In the genomic region with DNA sequence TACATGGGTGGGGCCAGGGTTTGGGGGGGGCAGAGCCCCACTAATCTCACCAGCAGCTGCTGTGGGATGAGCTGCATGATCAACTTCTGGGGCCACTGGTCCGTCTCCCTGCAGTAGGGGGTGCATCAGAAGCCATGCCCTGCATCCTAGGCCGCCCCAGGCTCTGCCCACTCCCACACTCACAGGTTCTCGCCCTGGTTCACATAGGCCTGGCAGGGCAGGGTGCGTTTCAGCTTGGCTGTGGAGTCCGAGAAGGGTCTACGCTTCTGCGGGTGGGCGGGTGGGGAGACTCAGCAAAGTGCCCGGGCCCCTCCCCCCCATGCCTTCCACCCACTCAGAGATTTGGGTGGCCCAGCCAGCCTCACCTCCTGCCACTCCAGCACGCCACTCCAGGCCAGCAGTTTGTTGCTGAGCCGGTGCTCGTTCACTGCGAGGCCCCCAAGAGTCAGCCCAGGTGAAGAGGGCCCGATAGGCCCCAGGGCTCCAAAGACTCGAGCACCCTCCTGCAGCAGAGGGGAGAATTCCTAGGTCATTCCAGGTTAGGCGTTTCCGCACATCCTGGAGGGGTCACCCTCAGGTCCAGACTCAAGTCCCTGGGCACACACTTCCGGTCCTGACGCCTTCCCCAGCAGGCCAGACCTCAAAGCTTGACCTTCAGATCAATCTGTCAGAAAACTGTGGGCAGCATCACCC, we compare ENCODE assay signal across 7 mouse cellular contexts. TPM values are rescaled to one million over a fixed set of nuclear protein-coding genes. Genes with fewer than 3 reads are reported as not detected.
DNase-seq lines count a peak whose midpoint lies in the region; ATAC-seq and TF ChIP-seq lines count a peak whose summit lies in the region.

No protein-coding gene starts in this region.

- no peak for DNase-seq in kidney, postnatal 0 days (ENCODE audit: low spot score)
- DNase-seq in kidney, adult 8-10 months: no peak
- no peak for DNase-seq in Muller cell, postnatal 12 days (ENCODE audit: inconsistent ontology term)

- peaks cover 33% of the 10 kb centered on the region for H3K4me1 ChIP-seq in kidney, postnatal 0 days (replicated peaks; ENCODE audit: insufficient read depth, low read length)
- H3K4me1 ChIP-seq in forebrain, embryonic 12.5 days: peaks cover 49% of the 10 kb centered on the region
- H3K4me1 ChIP-seq in intestine, embryonic 16.5 days (ENCODE audit: control insufficient read depth, insufficient read depth, low read length): peaks cover 42% of the 10 kb centered on the region
- H3K4me1 ChIP-seq in neural tube, embryonic 14.5 days (ENCODE audit: control insufficient read depth, insufficient read depth, low read length): peaks cover 37% of the 10 kb centered on the region

- no peaks in the 10 kb centered on the region for H3K27me3 ChIP-seq in kidney, postnatal 0 days (ENCODE audit: insufficient read depth, low read length)
- H3K27me3 ChIP-seq in forebrain, embryonic 12.5 days: no peaks in the 10 kb centered on the region
- no peaks in the 10 kb centered on the region for H3K27me3 ChIP-seq in intestine, embryonic 16.5 days (replicated peaks; ENCODE audit: control insufficient read depth, insufficient read depth, low read length)
- peaks cover 2% of the 10 kb centered on the region; the same call in 1 of the 2 replicates for H3K27me3 ChIP-seq in neural tube, embryonic 14.5 days (ENCODE audit: control insufficient read depth, insufficient read depth, low read length)

- no peak for TF ChIP-seq CTCF in kidney, postnatal 0 days (IDR thresholded peaks at IDR 0.05; ENCODE audit: low read depth)

- peak overlapping the region; percentile 55 for H3K4me2 ChIP-seq in kidney, postnatal 0 days (ENCODE audit: low read length)
- H3K4me2 ChIP-seq in forebrain, embryonic 12.5 days: peak overlapping the region; percentile 96
- peak overlapping the region; percentile 85 for H3K4me2 ChIP-seq in intestine, embryonic 16.5 days (ENCODE audit: low read depth, low read length)
- H3K4me2 ChIP-seq in neural tube, embryonic 14.5 days (ENCODE audit: low read depth, low read length): peak overlapping the region; percentile 100

- H3K36me3 ChIP-seq in kidney, postnatal 0 days (ENCODE audit: insufficient read depth, low read length): peaks cover 35% of the 10 kb centered on the region
- peaks cover 52% of the 10 kb centered on the region for H3K36me3 ChIP-seq in forebrain, embryonic 12.5 days (replicated peaks)
- H3K36me3 ChIP-seq in intestine, embryonic 16.5 days (ENCODE audit: control insufficient read depth, insufficient read depth, low read length): peaks cover 21% of the 10 kb centered on the region
- H3K36me3 ChIP-seq in neural tube, embryonic 14.5 days (ENCODE audit: control insufficient read depth, insufficient read depth, low read length): peaks cover 37% of the 10 kb centered on the region

- H3K27ac ChIP-seq in kidney, postnatal 0 days: peak overlapping the region; percentile 100
- H3K27ac ChIP-seq in forebrain, embryonic 12.5 days: 0 out of 2 replicates have a peak overlapping the region, but pooled peaks have one; percentile 70
- H3K27ac ChIP-seq in intestine, embryonic 16.5 days (ENCODE audit: low read length): peak overlapping the region; percentile 79
- no peak overlapping the region for H3K27ac ChIP-seq in neural tube, embryonic 14.5 days (ENCODE audit: low read depth, low read length)

- H3K9ac ChIP-seq in kidney, postnatal 0 days (ENCODE audit: low read depth, low read length): peak overlapping the region; percentile 100
- peak overlapping the region; percentile 98 for H3K9ac ChIP-seq in forebrain, embryonic 12.5 days
- peak overlapping the region; percentile 100 for H3K9ac ChIP-seq in intestine, embryonic 16.5 days (ENCODE audit: low read depth, low read length)
- peak overlapping the region; percentile 99 for H3K9ac ChIP-seq in neural tube, embryonic 14.5 days (replicated peaks; ENCODE audit: low read depth, low read length)

- H3K9me3 ChIP-seq in kidney, postnatal 0 days (replicated peaks; ENCODE audit: low read length): no peaks in the 10 kb centered on the region
- no peaks in the 10 kb centered on the region for H3K9me3 ChIP-seq in forebrain, embryonic 12.5 days
- H3K9me3 ChIP-seq in intestine, embryonic 16.5 days (ENCODE audit: control insufficient read depth, low read length): no peaks in the 10 kb centered on the region
- no peaks in the 10 kb centered on the region for H3K9me3 ChIP-seq in neural tube, embryonic 14.5 days (ENCODE audit: control insufficient read depth, low read length)

- ATAC-seq in kidney, postnatal 0 days (replicated peaks; ENCODE audit: low FRiP score, low read depth): no peak
- no peak for ATAC-seq in forebrain, embryonic 12.5 days (ENCODE audit: low FRiP score)
- ATAC-seq in intestine, embryonic 16.5 days: no peak
- no peak for ATAC-seq in neural tube, embryonic 14.5 days (ENCODE audit: low read depth)
- ATAC-seq in monocyte, adult 5-6 weeks (replicated peaks; ENCODE audit: insufficient number of reproducible peaks, low FRiP score, low TSS enrichment, poor library complexity, severe bottlenecking): no peak

- peak overlapping the region; percentile 96 for H3K4me3 ChIP-seq in kidney, postnatal 0 days (replicated peaks; ENCODE audit: low read depth, low read length)
- peak overlapping the region; percentile 76 for H3K4me3 ChIP-seq in forebrain, embryonic 12.5 days (replicated peaks)
- peak overlapping the region; percentile 92 for H3K4me3 ChIP-seq in intestine, embryonic 16.5 days (ENCODE audit: low read length)
- peak overlapping the region; percentile 98 for H3K4me3 ChIP-seq in neural tube, embryonic 14.5 days (ENCODE audit: low read depth, low read length)

- WGBS in kidney, postnatal 0 days: 25% methylated on average over 18 of the region's 19 CpGs
- WGBS in forebrain, embryonic 12.5 days: 83% methylated on average over 19 of the region's 19 CpGs
- WGBS in intestine, embryonic 16.5 days: 62% methylated on average over 19 of the region's 19 CpGs
- 76% methylated on average over 14 of the region's 19 CpGs for WGBS in neural tube, embryonic 14.5 days

RNA-seq across cellular contexts. Expression of a gene that starts 2.4 kb away (rescaled TPM):
- 377 and 412 TPM in 2 replicates for polyA plus RNA-seq in kidney, postnatal 0 days (2015; fragmentation: Nextera tagmentation; extraction: Ambion mirVana)
- polyA plus RNA-seq in forebrain, embryonic 12.5 days (2016; fragmentation: Nextera tagmentation; extraction: Ambion mirVana): 595 and 609 TPM in 2 replicates
- 71.8 and 159 TPM in 2 replicates for polyA plus RNA-seq in intestine, embryonic 16.5 days (2015; fragmentation: Nextera tagmentation; extraction: Ambion mirVana)
- polyA plus RNA-seq in neural tube, embryonic 14.5 days (2014; fragmentation: Nextera tagmentation; extraction: Ambion mirVana): 475 and 479 TPM in 2 replicates
- total RNA-seq in monocyte, adult 5-6 weeks (2017): 7.2 to 11.9 TPM (median 7.4 TPM) in 3 replicates

RNA-seq across cellular contexts. Expression of a gene that starts 10.2 kb away (rescaled TPM):
- polyA plus RNA-seq in kidney, postnatal 0 days (2015; fragmentation: Nextera tagmentation; extraction: Ambion mirVana): 34.0 and 36.4 TPM in 2 replicates
- polyA plus RNA-seq in forebrain, embryonic 12.5 days (2016; fragmentation: Nextera tagmentation; extraction: Ambion mirVana): 37.8 and 39.1 TPM in 2 replicates
- polyA plus RNA-seq in intestine, embryonic 16.5 days (2015; fragmentation: Nextera tagmentation; extraction: Ambion mirVana): 26.6 and 30.6 TPM in 2 replicates
- polyA plus RNA-seq in neural tube, embryonic 14.5 days (2014; fragmentation: Nextera tagmentation; extraction: Ambion mirVana): 27.1 and 28.8 TPM in 2 replicates
- total RNA-seq in monocyte, adult 5-6 weeks (2017): 68.9 to 89.5 TPM (median 71.5 TPM) in 3 replicates

RNA-seq across cellular contexts. Expression of a gene that starts 18.3 kb away (rescaled TPM):
- polyA plus RNA-seq in kidney, postnatal 0 days (2015; fragmentation: Nextera tagmentation; extraction: Ambion mirVana): 78.0 and 87.0 TPM in 2 replicates
- polyA plus RNA-seq in forebrain, embryonic 12.5 days (2016; fragmentation: Nextera tagmentation; extraction: Ambion mirVana): 80.7 and 83.8 TPM in 2 replicates
- polyA plus RNA-seq in intestine, embryonic 16.5 days (2015; fragmentation: Nextera tagmentation; extraction: Ambion mirVana): 73.6 and 77.9 TPM in 2 replicates
- polyA plus RNA-seq in neural tube, embryonic 14.5 days (2014; fragmentation: Nextera tagmentation; extraction: Ambion mirVana): 92.5 and 96.4 TPM in 2 replicates
- total RNA-seq in monocyte, adult 5-6 weeks (2017): 33.8 to 69.8 TPM (median 57.7 TPM) in 3 replicates

RNA-seq across cellular contexts. Expression of a gene that starts 18.4 kb away (rescaled TPM):
- 108 and 111 TPM in 2 replicates for polyA plus RNA-seq in kidney, postnatal 0 days (2015; fragmentation: Nextera tagmentation; extraction: Ambion mirVana)
- 95.2 and 96.0 TPM in 2 replicates for polyA plus RNA-seq in forebrain, embryonic 12.5 days (2016; fragmentation: Nextera tagmentation; extraction: Ambion mirVana)
- polyA plus RNA-seq in intestine, embryonic 16.5 days (2015; fragmentation: Nextera tagmentation; extraction: Ambion mirVana): 105 and 107 TPM in 2 replicates
- 36.4 and 46.8 TPM in 2 replicates for polyA plus RNA-seq in neural tube, embryonic 14.5 days (2014; fragmentation: Nextera tagmentation; extraction: Ambion mirVana)
- 11.6 to 33.0 TPM (median 13.0 TPM) in 3 replicates for total RNA-seq in monocyte, adult 5-6 weeks (2017)

RNA-seq across cellular contexts. Expression of a gene that starts 25.4 kb away (rescaled TPM):
- 91.4 and 97.8 TPM in 2 replicates for polyA plus RNA-seq in kidney, postnatal 0 days (2015; fragmentation: Nextera tagmentation; extraction: Ambion mirVana)
- polyA plus RNA-seq in forebrain, embryonic 12.5 days (2016; fragmentation: Nextera tagmentation; extraction: Ambion mirVana): 172 and 178 TPM in 2 replicates
- 86.6 and 98.5 TPM in 2 replicates for polyA plus RNA-seq in intestine, embryonic 16.5 days (2015; fragmentation: Nextera tagmentation; extraction: Ambion mirVana)
- polyA plus RNA-seq in neural tube, embryonic 14.5 days (2014; fragmentation: Nextera tagmentation; extraction: Ambion mirVana): 85.7 and 91.1 TPM in 2 replicates
- 8.2 to 15.1 TPM (median 8.9 TPM) in 3 replicates for total RNA-seq in monocyte, adult 5-6 weeks (2017)
